Mouse (Mus musculus) frontal cortex, postnatal 36 days (tissue): ENCODE measurements around the gene Zfp286.
"Not testable (repeated sequence)": the region's sequence is repeated elsewhere in the genome, so short reads cannot be mapped to it uniquely, and the experiment has no call there.

ENCODE experiments used
- DNase-seq, 2 experiments: peaks; one replicate each; pipeline ENCODE4 v3.0.0; 2022; ENCODE audit warnings: low spot score in 2 of 2

Zfp286 gene

GRCm38 (mm10) chr11:62789617-62789936 is 315 bp upstream of the Zfp286 start:
- no peak for DNase-seq

DNA sequence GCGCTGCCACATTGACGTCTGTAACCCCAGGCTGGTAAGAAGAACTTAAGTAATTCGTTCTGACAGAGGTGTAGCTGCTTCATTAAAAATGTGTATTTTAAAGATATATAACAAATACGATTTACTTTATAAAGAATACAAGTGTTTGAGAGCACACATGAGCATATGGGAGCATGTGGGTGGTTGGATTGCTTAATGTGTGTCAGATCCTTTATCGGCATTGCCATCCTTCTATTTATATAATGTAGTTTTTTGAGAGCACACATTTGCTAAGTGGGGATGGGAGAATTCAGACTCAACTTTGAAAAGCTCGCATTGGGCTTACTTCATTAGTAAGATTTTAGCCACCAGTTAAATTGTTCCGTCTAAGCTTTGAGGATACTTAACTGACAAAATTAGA is 12.8 kb downstream of the Zfp286 start:
- peak in 1 of 2 experiments; percentile 50 for DNase-seq

DNA sequence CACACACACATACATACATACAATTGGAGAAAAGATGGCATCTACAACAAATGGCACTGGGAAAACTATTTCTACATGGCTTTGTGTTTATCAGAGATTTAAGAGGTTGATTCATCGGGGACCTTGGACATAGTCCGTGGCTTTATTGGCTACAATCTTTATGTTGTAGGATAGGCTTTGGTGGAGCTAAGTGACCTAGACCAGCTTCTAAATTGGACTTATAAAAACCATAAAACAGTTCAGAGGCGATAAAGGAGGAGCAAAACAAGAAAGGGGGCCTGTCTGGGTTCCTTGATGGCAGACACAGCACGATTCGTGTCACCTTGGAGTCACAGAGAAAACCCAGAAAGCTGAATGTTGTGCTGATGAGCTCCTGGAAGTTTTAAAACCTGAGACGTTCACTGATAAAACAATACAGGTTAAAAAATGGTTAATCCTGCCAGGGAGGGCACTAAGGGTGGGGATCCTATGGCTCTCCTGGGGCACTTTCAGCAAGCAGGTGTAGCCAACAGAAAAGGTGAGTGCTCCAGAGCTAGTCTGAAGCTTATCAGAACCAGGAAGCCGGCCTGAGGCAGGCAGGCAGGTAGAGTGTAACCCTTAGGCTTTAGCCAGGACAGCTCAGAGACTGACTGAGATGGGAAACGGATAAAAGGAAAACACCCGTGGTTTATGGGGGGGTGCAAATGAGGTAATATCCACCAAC is 28.4 kb downstream of the Zfp286 start:
- no peak for DNase-seq

GRCm38 (mm10) chr11:62758491-62758890 is 30.8 kb downstream of the Zfp286 start:
- no peak for DNase-seq

- no peak for DNase-seq
These were observed 31.4 kb downstream of the Zfp286 start for GRCm38 (mm10) chr11:62757906-62758305.

DNA sequence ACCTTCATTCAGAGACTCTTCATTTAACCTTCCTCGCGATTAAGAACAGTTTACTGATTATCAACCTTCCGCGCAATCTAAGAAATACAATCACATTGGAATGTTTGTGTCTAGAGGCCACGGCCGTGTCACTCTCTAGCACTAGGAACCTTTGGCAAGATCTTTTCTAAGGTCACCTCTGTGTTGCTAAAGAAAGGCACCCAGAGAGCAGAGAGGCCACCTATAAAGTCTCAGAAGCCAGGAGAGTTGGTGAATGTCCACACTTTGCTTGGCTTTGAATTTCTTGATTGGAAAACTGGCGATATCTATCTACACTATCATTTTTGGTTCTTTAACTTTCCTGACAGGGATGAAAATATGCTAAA is 32.1 kb downstream of the Zfp286 start:
- DNase-seq, result no peak

DNA sequence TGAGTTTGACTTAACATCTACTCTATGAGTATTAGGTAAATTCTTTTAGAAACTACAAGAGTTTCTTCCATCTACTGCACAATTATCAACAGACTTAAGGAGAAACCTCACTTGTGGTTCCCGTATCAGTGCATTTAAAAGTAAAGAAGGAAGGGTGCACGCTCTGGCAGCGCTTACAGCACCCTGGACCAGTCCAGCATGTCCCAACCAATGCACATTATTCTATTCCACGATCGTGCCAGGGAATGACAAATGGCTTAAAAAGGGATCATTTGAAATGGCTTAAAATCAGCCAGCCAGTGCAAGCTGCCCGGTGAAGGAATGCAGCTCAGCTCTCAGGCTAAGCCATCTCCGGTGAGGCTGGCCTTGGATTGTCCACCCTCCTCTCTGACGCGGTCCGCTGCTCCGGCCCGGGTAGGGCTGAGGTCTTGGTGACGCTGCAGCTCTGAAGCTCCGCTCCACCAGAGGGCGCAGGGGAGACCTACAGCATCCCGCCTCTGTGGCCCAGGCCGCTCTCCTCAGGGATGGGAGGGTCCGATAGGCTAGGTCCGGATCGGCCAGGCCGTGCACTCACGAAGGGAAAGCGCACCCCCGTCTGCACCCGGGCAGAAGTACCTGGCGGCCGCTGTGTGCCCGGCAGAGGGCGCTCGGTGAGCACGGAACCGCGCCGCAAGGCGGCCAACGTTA is 32.7 kb downstream of the Zfp286 start:
- DNase-seq, result peak; percentile 86 to 91

DNA sequence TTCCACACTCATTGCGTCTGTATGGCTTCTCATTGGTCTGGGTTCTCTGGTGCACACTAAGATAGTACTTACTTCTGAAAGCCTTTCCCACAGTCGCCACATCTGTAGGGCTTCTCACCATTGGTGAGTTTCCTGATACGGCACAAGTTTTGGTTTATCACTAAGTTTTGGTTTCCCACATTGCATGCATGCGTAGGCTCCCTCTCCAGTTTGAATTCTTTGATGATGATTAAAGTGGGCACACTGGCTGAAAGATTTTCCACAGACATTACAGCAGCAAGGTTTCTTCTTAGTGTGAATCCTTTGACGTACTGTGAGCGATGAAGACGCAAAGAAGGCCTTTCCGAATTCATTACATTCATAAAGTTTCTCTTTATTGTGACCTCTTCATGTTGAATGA is 36.5 kb downstream of the Zfp286 start, which contains the start of gene Gm10428:
Gene Gm10428, plus strand, starts transcription at position 321 of the 400 bp plus-strand sequence.
- DNase-seq, result no peak

DNA sequence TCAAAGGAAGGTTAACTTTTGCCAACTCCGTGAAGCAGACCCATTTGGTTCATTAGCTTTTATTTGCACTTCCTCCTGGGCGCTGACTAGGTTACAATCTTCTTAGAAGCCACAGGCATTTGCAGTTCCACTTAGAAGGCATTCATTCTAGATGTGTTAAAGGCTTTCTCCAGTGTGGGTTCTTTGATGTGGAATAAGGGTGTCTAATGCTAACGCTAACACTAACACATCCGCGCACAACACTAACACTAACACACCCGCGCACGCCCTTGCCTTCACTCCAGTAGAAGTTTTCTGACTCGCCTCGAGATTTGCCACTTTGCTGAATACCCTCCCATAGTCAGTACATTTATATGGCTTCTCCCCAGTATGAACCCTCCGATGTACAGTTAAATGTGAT is 37.1 kb downstream of the Zfp286 start:
- DNase-seq, result no peak

DNA sequence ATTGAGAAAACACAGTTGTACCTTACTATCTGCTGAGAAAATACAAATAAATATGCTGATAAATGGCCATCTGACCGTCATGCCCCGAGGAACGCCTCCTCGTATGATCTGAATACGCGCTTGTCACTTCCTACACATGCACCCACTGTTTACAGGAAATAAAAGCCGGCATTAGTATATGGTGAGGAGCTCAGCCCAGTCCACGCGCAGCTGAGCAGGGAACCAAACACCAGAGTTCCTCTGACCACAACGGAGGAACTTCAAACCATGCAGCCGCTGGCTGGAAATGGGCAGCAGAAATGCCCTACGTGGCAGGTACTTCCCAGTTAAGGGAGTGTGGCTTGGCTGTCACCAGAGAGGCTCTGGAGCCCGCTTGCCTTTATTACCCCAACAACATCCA is 39.8 kb downstream of the Zfp286 start:
- not testable (repeated sequence) for DNase-seq

- DNase-seq, result no peak
These were observed 41.2 kb downstream of the Zfp286 start for GRCm38 (mm10) chr11:62748062-62748461.

- DNase-seq, result no peak
These were observed 42.0 kb downstream of the Zfp286 start for GRCm38 (mm10) chr11:62747227-62747626.

- peak; percentile 79 to 84 for DNase-seq
These were observed 43.2 kb downstream of the Zfp286 start for GRCm38 (mm10) chr11:62746001-62746533.

DNA sequence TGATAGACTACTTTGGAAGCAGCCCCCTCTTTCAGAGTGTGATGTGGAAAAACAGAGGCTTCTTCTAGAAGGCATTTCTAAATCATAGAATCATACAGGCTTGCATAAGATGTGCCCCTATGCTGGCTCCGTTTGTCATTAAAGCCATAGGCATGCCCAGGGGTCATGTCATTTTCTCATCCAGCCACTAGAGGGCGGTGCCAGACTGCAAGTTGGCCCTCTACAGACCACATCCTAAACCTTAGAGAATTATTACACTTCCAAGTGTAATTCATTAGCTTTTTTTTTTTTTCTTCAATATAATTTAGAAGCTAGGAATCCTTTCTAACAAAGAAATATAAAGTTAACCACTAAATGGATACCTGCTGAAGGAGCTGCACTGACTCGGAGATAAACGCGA is 45.2 kb downstream of the Zfp286 start:
- peak; percentile 50 to 78 for DNase-seq

DNA sequence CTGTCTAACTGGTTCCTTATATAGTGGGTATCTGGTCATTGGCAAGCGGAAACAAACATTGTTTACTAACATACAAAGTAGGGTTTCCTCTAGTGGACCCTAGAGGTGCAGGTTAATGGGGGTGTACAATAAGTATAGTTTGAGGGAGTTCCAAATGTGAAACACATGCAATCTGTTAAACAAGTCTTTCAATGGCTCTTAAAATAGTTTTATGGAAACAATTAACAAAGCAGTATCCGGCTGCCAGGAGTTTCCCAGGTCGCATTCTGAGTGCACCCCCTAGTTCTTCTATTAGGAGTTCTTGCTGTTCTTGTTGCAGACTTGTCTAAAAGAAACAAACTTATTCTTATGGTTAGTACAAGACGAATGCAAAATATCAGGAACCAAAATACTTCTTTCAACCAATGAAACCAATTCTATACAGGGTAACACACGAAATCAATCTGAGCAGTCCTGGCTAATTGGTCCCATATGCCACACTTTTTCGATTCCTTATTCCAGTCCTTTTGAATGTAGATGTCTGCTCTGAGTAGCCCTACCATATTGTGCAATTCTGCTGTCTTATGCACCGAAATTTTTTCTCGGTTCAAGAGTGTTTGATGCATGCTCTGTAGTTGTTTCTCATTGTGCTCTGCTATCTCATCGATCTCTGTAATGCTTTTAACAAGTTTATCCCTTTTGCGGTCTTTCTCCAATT is 46.9 kb downstream of the Zfp286 start:
- DNase-seq, result no peak

DNA sequence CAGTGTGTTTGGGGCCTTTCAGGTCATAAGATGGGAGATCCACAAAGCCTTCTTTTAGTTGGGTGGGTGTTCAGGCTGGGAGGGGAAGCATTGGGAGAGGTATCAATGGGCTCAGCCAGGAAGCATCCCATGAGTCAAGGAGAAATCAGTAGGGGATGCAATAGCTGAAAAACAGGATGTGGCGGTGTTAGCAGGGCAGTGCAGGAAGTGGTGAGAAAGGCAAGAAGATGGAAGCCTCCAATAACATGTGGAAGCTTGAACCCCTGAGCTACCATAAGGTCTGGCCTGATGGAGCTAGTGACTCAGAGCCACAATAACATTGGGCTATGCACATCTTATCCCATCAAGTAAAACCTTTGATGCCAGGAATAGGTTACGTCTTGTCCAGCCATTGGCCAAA is 48.1 kb downstream of the Zfp286 start:
- no peak for DNase-seq

GRCm38 (mm10) chr11:62732665-62733064 is 56.6 kb downstream of the Zfp286 start:
- no peak for DNase-seq

DNA sequence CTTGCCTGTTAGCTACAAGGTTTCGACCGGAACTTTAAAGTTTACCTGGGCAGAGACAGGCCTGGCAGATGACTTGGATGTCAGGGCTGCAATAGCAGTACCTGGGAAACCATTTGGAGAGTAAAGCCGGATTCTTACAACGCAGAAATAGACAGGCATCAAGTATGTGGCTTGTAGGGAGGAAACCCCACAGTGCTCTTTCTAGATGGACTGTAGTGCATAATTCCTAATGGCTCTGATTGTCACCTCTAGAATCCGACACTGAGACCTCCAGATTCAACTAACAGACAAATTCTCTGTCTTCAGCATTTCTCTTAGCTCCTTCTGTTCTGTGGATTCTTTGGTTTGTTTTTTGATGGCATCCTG is 57.3 kb downstream of the Zfp286 start:
- no peak for DNase-seq

DNA sequence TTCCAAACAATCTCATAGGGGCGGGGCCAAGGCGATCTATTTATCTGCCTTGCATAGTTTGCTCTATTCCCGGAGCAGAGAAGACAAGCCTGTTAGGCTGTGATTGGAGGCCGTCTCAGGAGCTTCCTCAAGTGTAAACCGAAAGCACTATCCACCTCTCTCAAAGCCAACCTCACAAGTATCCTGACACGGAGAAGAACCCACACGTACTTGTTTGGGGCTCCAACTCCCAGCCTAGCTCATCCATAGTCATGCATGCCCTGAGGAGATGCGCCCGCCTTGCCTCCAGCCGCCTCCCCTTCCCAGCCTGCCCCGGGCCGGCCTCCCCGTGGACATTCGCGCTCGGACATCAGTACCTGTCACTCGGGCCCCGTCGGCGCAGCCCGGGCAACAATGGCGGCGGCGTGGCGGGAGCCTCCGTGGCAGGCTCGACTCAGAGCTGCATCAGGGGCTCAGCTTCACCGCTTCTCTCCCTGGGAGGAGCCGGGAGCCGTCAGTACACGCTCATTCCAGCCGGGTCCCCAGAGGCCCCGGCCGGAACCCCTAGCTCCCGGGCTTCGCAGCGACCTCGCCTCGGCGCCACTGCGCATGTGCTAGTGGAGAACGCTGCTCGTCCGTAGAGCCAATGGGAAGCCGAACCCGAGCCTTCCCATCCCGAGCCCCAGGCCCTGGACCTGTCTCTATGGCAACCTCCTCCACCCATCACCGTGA is 57.8 kb downstream of the Zfp286 start, which contains the start of gene Zfp287:
Gene Zfp287, minus strand, starts transcription at position 595 of the 711 bp plus-strand sequence.
- DNase-seq, result peak; percentile 90 to 92

DNA sequence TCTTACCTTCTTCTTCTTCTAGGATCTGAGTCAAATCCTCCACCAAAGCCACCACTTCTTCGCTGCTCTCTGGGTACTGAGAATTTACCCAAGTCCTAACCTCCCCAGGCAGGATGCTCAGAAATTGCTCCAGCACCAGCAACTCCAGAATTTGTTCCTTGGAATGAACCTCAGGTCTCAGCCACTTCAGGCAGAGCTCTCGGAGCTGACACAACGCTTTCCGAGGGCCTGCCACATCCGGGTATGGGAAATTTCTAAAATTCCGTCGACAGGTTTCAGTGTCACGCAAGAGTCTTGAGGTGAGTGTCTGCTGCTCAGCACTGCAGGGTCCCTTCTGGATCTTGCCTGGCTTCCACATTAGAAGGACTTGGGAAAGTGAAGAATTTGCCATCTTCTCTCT is 61.0 kb downstream of the Zfp286 start:
- DNase-seq, result no peak

- no peak for DNase-seq
These were observed 78.6 kb downstream of the Zfp286 start for GRCm38 (mm10) chr11:62710657-62711056.

- DNase-seq, result no peak
These were observed 81.0 kb downstream of the Zfp286 start for GRCm38 (mm10) chr11:62708252-62708651.
